Mouse (Mus musculus): ENCODE results near the gene BC024978. TPM values are rescaled to one million over a fixed set of nuclear protein-coding genes. Genes with fewer than 3 reads are reported as not detected.

Gene BC024978
- total and polyA plus RNA-seq, 3 experiments, result 2.7 to 14.5 (median 4.8) TPM

- DNase-seq (ENCODE audit: low spot score) (no peak), ATAC-seq (ENCODE audit: extremely low read depth, insufficient number of reproducible peaks, low FRiP score, poor library complexity, severe bottlenecking) (no peak)
- TF ChIP-seq TAL1 (conservative IDR thresholded peaks at IDR 0.05; ENCODE audit: low read depth, low read length) (no peak), GATA1 (IDR thresholded peaks at IDR 0.05; ENCODE audit: borderline replicate concordance, low read length) (no peak), CTCF (IDR thresholded peaks at IDR 0.05; ENCODE audit: low read depth, low read length) (no peak), POLR2AphosphoS5 (IDR thresholded peaks at IDR 0.05; ENCODE audit: insufficient replicate concordance, low read depth, low read length) (no peak), GATA2 (IDR thresholded peaks at IDR 0.05; ENCODE audit: borderline replicate concordance, low read depth, low read length) (no peak)
- Histone ChIP-seq H3K36me3 (replicated peaks) (peaks cover 91% of the 10 kb centered on the region), H3K9me3 (replicated peaks) (no peaks in the 10 kb centered on the region), H3K27me3 (ENCODE audit: insufficient read depth, low read length) (no peaks in the 10 kb centered on the region), H3K4me1 (ENCODE audit: insufficient read depth, low read depth, low read length) (no peaks in the 10 kb centered on the region), H3K4me3 (ENCODE audit: low read depth, low read length) (no peak overlapping the region)
Measured at GRCm38 (mm10) chr7:27212626-27213025, 17.0 kb downstream of the BC024978 start.

DNA sequence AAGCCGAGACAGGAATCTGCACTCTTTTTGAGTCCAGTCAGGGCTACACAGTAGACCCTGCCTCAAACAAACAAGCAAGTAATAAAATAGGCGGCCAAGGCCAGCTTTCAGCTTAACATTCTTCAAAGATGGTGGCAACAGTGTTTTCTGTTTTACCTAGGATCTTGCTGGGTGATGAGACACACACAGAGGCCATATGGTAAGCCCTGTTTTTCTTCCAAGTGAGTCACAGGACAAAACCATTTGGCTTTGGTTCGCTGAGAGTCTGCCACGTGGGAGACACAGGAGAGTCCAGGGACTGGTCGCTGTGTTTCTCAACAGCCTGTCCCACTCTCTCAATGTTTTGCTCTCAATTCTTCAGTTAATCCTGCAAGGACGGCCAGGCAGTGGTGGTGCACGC, 23.0 kb downstream of the BC024978 start:
- peaks cover 80% of the 10 kb centered on the region for H3K36me3 ChIP-seq (replicated peaks)
- DNase-seq (ENCODE audit: low spot score) (no peak), ATAC-seq (ENCODE audit: extremely low read depth, insufficient number of reproducible peaks, low FRiP score, poor library complexity, severe bottlenecking) (no peak)
- peaks cover 16% of the 10 kb centered on the region for H3K4me1 ChIP-seq (ENCODE audit: insufficient read depth, low read depth, low read length)
- no peaks in the 10 kb centered on the region for H3K9me3 ChIP-seq (replicated peaks)
- TF ChIP-seq GATA1 (IDR thresholded peaks at IDR 0.05; ENCODE audit: borderline replicate concordance, low read length) (no peak), GATA2 (IDR thresholded peaks at IDR 0.05; ENCODE audit: borderline replicate concordance, low read depth, low read length) (no peak), POLR2AphosphoS5 (IDR thresholded peaks at IDR 0.05; ENCODE audit: insufficient replicate concordance, low read depth, low read length) (no peak), CTCF (IDR thresholded peaks at IDR 0.05; ENCODE audit: low read depth, low read length) (no peak), TAL1 (conservative IDR thresholded peaks at IDR 0.05; ENCODE audit: low read depth, low read length) (no peak)
- H3K27me3 ChIP-seq (ENCODE audit: insufficient read depth, low read length), result no peaks in the 10 kb centered on the region
- H3K4me3 ChIP-seq (ENCODE audit: low read depth, low read length), result no peak overlapping the region

- no peaks in the 10 kb centered on the region for H3K27me3 ChIP-seq (ENCODE audit: insufficient read depth, low read length)
- peaks cover 29% of the 10 kb centered on the region for H3K4me1 ChIP-seq (ENCODE audit: insufficient read depth, low read depth, low read length)
- no peaks in the 10 kb centered on the region for H3K9me3 ChIP-seq (replicated peaks)
- H3K4me3 ChIP-seq (ENCODE audit: low read depth, low read length), result no peak overlapping the region
- no peak for ATAC-seq (ENCODE audit: extremely low read depth, insufficient number of reproducible peaks, low FRiP score, poor library complexity, severe bottlenecking)
- H3K36me3 ChIP-seq (replicated peaks), result peaks cover 84% of the 10 kb centered on the region
- DNase-seq (ENCODE audit: low spot score), result no peak
- TF ChIP-seq GATA2 (IDR thresholded peaks at IDR 0.05; ENCODE audit: borderline replicate concordance, low read depth, low read length), result no peak
- TF ChIP-seq TAL1 (conservative IDR thresholded peaks at IDR 0.05; ENCODE audit: low read depth, low read length), result no peak
- no peak for TF ChIP-seq GATA1 (IDR thresholded peaks at IDR 0.05; ENCODE audit: borderline replicate concordance, low read length)
- TF ChIP-seq CTCF (IDR thresholded peaks at IDR 0.05; ENCODE audit: low read depth, low read length), result no peak
- TF ChIP-seq POLR2AphosphoS5 (IDR thresholded peaks at IDR 0.05; ENCODE audit: insufficient replicate concordance, low read depth, low read length), result no peak
Measured at GRCm38 (mm10) chr7:27219937-27220336, 24.4 kb downstream of the BC024978 start.

- Histone ChIP-seq H3K9me3 (replicated peaks) (no peaks in the 10 kb centered on the region), H3K36me3 (replicated peaks) (peaks cover 81% of the 10 kb centered on the region), H3K4me1 (ENCODE audit: insufficient read depth, low read depth, low read length) (peaks cover 48% of the 10 kb centered on the region), H3K27me3 (ENCODE audit: insufficient read depth, low read length) (no peaks in the 10 kb centered on the region), H3K4me3 (ENCODE audit: low read depth, low read length) (no peak overlapping the region)
- ATAC-seq (ENCODE audit: extremely low read depth, insufficient number of reproducible peaks, low FRiP score, poor library complexity, severe bottlenecking) (no peak), DNase-seq (ENCODE audit: low spot score) (no peak)
- TF ChIP-seq GATA1 (IDR thresholded peaks at IDR 0.05; ENCODE audit: borderline replicate concordance, low read length) (no peak), TAL1 (conservative IDR thresholded peaks at IDR 0.05; ENCODE audit: low read depth, low read length) (no peak), CTCF (IDR thresholded peaks at IDR 0.05; ENCODE audit: low read depth, low read length) (no peak), GATA2 (IDR thresholded peaks at IDR 0.05; ENCODE audit: borderline replicate concordance, low read depth, low read length) (no peak), POLR2AphosphoS5 (IDR thresholded peaks at IDR 0.05; ENCODE audit: insufficient replicate concordance, low read depth, low read length) (no peak)
Measured at GRCm38 (mm10) chr7:27221939-27222338, 26.4 kb downstream of the BC024978 start.

- Histone ChIP-seq H3K36me3 (replicated peaks) (peaks cover 78% of the 10 kb centered on the region), H3K4me3 (ENCODE audit: low read depth, low read length) (no peak overlapping the region), H3K27me3 (ENCODE audit: insufficient read depth, low read length) (no peaks in the 10 kb centered on the region), H3K4me1 (ENCODE audit: insufficient read depth, low read depth, low read length) (peaks cover 54% of the 10 kb centered on the region), H3K9me3 (replicated peaks) (no peaks in the 10 kb centered on the region)
- TF ChIP-seq TAL1 (conservative IDR thresholded peaks at IDR 0.05; ENCODE audit: low read depth, low read length) (no peak), GATA2 (IDR thresholded peaks at IDR 0.05; ENCODE audit: borderline replicate concordance, low read depth, low read length) (no peak), CTCF (IDR thresholded peaks at IDR 0.05; ENCODE audit: low read depth, low read length) (no peak), GATA1 (IDR thresholded peaks at IDR 0.05; ENCODE audit: borderline replicate concordance, low read length) (no peak), POLR2AphosphoS5 (IDR thresholded peaks at IDR 0.05; ENCODE audit: insufficient replicate concordance, low read depth, low read length) (no peak)
- DNase-seq (ENCODE audit: low spot score), result no peak
- ATAC-seq (ENCODE audit: extremely low read depth, insufficient number of reproducible peaks, low FRiP score, poor library complexity, severe bottlenecking), result no peak
Measured at GRCm38 (mm10) chr7:27222538-27222937, 27.0 kb downstream of the BC024978 start.

DNA sequence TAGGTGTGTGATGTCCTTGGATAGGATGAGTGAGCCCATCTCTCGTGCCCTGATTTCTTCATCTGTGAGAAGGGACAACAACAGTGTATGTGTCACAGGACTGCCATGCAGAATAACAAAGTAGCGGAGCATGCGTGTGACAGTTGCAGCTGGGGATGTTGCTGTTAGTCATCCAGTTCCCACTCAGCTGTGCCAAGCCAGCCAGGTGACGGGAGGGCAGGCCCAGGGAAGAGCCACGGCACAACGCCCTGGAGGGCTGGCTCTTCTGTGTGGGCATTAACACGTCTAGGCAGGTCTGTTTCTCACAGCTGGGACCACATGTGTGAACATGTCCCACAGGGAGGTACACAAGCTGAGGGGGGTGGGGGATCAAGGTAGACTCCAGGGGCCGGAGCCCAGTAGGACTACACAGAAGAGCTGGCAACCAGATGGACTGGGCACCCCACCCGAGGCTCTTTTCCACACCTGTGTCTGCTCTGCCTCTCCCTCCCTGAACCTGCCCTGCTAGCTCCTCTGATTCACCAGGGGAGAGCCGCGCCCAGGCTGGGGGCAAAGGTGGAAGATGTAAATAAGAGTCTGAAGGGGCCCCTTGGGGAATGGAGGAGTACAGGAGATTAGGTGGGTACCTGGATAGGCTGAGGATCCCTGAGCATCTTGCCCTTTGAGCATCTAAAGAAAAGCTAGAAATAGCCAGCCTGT, 29.4 kb downstream of the BC024978 start:
- peaks cover 58% of the 10 kb centered on the region for H3K36me3 ChIP-seq (replicated peaks)
- DNase-seq (ENCODE audit: low spot score) (no peak), ATAC-seq (ENCODE audit: extremely low read depth, insufficient number of reproducible peaks, low FRiP score, poor library complexity, severe bottlenecking) (no peak)
- TF ChIP-seq CTCF (IDR thresholded peaks at IDR 0.05; ENCODE audit: low read depth, low read length) (no peak), POLR2AphosphoS5 (IDR thresholded peaks at IDR 0.05; ENCODE audit: insufficient replicate concordance, low read depth, low read length) (no peak), GATA1 (IDR thresholded peaks at IDR 0.05; ENCODE audit: borderline replicate concordance, low read length) (no peak), TAL1 (conservative IDR thresholded peaks at IDR 0.05; ENCODE audit: low read depth, low read length) (no peak), GATA2 (IDR thresholded peaks at IDR 0.05; ENCODE audit: borderline replicate concordance, low read depth, low read length) (no peak)
- no peaks in the 10 kb centered on the region for H3K9me3 ChIP-seq (replicated peaks)
- peaks cover 68% of the 10 kb centered on the region for H3K4me1 ChIP-seq (ENCODE audit: insufficient read depth, low read depth, low read length)
- peak overlapping the region; percentile 52; the same call in 1 of the 2 replicates for H3K4me3 ChIP-seq (ENCODE audit: low read depth, low read length)
- H3K27me3 ChIP-seq (ENCODE audit: insufficient read depth, low read length), result no peaks in the 10 kb centered on the region

Measured in G1E (cell line).